Mouse (Mus musculus) embryo, embryonic 10.5 days (tissue): ENCODE data around the gene Dync1h1.
A peak's percentile ranks its signal among the peaks of the same experiment; 100 is the strongest.
"Not testable (repeated sequence)": the region's sequence is repeated elsewhere in the genome, so short reads cannot be mapped to it uniquely, and the experiment has no call there.

Source experiments
- DNase-seq: peaks from one replicate; pipeline ENCODE4 v3.0.0-alpha.2; 2015; ENCODE audit warnings: low spot score

Dync1h1 gene

DNA sequence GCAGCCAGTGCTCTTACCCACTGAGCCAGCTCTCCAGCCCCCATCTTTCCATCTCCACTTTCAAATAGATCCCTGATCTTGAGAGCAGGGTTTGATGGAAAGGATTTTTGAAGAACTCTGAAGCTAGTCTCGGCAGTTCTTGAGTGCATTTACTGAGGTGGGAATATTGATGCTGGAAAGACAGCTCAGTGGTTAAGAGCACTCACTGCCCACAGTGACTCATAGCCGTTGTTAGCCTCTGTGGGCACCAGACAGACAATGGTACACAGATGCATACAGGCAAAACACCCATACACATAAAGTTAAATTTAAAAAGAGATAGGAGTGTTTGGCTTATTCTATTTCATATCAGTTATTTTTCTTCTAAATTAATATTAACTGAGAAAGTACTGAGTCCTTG, 5.4 kb downstream of the Dync1h1 start:
- DNase-seq, result no peak

DNA sequence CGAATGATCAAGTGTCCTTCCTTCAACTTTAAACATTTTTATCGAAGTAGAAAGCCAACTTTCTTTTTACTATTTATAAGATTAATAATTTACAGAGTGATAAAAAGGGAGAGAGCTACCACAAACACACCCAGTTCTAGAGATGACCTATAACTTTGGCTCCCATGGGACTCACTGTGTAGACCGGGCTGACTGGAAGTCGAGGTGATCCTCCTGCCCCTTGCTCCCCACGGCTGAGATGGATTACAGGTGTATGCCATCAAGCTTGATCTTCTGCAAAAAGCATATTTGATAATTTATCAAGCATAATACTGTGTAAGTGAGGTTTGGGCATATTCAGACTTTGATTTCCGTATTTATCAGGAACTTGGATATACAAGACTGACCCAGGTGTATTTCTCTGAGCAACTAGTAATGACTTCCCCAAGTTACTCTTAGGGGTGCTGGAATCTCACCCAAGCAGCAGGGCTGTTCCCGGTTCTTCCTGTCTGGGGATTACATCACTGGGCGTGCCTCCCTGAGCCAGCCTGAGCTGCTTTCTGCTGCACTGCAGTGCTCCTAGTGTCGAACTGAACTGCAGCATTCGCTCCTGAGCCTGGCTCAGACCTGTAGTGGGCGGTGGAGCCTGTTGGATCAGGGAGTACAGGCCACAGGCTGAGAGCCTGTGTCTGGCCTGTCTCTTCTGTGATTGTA, 7.4 kb downstream of the Dync1h1 start:
- DNase-seq, result peak; percentile 14

DNA sequence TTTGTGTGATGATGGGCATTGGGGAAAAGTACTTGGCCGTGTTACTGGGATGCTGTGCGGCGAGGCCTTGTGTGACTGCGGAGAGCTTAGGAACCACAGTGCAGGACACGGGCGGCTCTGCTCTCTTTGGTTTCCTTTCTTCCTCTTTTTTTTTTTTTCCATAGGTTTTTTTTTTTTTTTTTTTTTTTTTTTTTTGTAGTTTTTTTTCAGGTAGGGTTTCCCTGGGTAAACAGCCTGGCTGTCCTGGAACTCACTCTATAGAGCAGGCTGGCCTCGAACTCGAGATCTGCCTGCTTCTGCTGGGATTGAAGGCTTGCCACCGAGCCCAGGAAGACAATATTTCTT, 7.9 kb downstream of the Dync1h1 start:
- DNase-seq, result no peak

DNA sequence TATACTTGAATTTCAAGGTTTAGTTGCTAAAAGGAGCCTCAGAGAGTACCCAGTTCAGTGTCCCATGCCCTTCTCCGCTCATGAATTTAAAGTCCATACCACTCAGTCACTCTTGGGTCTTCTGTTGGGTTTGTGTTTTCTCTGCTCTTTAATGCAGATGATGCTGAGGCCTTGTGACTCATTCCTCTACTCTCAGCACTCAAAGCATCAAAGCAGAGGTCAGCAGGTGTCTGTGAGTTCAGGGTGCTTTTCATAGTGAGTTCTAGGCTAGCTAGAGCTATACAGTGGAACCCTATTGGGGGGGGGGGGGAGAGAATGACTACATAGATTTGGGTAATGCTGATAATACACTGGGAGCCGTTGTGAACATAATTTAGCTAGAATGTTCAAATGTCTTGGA, 9.5 kb downstream of the Dync1h1 start:
- DNase-seq, result no peak

DNA sequence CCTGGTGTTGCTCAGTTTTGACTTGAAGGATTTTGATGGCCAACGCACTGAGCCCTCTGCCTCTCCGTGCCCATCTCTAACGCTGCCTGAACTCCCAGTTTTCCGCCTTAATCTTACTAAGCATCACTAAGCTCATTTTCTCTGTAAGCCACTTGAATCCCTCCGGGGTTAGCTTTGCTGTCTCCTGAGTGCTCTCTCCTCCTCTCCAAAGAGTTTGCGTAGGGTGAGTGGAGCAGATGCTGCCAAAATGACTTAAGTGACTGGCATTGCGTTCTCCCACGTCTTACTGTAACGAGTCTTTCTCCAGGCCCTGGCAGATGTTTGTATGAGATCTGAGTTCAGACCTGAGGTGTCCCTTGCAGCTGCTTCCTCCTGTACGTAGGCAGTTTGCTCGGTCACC, 28.8 kb downstream of the Dync1h1 start:
- DNase-seq, result no peak

DNA sequence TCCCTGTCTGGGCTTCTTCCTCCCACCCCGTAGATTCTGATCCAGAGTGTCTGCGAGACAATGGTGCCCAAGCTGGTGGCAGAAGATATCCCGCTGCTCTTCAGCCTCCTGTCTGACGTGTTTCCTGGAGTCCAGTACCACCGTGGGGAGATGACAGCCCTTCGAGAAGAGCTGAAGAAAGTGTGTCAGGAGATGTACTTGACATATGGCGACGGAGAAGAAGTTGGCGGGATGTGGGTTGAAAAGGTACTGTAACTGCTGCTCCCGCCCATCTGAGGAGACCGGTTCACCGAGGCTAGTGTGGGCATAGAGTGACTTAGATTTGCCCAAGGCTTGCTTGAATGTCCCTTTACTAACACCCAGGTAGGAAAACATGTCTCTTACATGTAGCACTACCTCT, 35.0 kb downstream of the Dync1h1 start:
- DNase-seq, result no peak

DNA sequence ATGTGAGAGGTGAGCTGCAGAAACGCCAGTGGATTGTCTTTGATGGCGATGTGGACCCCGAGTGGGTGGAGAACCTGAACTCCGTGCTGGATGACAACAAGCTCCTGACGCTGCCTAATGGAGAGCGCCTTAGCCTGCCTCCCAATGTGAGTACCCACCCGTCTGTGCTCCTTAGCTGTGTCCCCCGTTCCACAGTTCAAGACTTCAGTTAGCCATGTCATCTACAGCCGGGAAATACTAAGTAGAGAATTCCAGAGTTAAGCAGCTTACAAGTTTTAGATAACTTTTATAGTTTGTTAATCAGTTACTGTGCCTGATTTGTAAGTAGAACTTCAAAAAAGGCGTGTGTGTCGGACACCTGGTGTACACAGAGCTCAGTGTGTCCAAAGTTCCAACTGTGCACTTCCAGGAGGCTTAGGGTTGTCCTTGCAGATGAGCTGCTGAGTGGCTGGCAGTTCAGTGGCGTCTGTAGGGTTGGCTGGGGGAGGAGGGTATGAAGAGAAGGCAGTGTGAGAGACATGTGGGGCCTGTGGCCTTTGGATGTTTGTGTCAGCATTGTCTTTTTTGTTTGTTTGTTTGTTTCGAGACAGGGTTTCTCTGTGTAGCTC, 36.4 kb downstream of the Dync1h1 start:
- no peak for DNase-seq

DNA sequence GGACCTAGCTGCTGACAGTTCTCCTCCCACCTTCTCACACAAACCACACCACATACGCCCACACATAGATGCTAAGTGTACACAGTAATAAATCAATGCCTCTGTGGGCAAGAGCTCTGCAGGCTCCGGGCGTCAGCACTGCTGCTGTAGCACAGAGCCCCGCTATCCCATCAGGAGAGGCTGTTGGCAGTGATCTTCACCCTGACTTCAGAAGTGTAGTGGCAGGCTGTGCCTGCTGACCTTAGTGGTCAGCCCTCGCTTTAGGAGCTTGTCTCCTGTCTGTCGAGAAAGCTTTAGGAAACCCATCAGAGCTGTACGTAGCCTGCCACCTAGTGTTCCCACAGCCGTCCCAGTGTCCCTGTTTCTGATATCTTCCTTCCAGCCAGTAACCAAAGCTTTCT, 49.0 kb downstream of the Dync1h1 start:
- no peak for DNase-seq

DNA sequence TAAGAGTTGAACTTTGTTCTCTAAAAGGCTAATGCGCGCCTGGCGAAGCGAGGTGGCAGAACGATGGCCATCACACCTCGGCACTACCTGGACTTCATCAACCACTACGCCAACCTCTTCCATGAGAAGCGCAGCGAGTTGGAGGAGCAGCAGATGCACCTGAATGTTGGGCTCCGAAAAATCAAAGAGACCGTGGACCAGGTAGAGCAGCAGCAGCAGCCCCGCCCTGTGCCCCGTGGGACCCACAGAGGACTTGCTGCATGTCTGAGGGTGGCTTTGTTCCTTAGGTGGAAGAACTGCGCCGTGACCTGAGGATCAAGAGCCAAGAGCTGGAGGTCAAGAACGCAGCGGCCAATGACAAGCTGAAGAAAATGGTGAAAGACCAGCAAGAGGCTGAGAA, 50.2 kb downstream of the Dync1h1 start:
- DNase-seq, result no peak

DNA sequence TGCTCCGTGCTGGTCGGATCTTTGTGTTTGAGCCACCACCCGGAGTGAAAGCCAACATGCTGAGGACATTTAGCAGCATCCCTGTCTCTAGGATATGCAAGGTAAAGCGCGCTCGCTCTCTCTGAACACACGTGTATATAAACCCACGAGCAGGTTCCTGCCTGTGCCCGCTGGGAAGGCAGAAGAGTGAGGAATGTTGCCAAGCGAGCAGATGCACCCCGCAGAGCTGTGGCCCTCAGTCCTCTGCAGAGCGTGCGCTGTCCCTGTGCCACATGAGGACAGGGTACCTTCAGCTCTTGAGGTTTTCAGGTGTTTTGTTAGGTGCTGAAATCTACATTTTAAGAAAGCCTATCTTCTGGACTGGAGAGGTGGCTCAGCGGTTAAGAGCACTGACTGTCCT, 60.5 kb downstream of the Dync1h1 start:
- no peak for DNase-seq

DNA sequence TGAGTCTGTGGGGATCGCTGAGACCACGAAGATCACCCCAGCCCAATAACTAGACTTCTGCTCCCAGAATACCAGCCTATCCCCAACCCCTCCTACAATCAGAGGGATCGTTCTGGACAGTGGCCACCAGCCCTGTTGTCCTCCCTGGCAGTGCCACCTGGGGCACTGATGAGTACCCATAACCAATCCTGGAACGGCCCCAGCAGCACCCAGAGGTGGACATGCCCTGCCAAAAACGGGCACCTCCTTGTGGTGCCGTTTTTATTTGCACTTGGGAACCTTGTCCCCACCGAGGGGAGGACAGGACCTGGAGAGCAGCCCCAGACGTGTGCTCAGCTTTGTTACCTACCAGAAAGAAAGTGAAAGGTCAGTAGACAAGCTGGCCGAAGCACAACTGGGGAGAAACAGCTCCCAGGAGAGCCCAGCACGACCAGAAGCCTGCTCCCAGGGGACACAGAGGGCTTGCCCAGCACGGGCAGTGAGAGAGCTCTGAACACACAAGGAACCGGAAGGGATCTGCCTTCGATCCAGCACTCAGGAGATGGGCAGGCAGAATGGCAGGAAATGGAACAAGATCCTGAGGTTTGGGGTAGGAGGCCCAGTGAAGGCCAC, 66.3 kb downstream of the Dync1h1 start:
- no peak for DNase-seq

DNA sequence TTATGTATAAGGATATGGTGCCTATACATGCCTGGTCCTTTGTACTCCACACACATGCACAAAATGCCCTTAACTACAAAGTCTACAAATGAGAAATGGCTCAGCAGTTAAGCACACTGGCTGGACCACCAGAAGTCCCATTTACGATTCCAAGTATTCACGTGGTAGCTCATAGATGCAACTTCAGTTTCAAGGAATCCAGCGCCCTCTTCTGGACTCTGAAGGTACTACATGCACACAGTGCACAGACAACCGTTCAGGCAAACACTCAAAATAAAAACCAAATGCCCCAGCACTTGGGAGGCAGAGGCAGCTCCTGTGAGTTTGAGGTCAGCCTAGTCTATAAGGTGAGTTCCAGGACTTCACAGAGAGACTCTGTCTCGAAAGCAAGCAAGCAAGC, 73.0 kb downstream of the Dync1h1 start:
- peak; percentile 48 for DNase-seq

DNA sequence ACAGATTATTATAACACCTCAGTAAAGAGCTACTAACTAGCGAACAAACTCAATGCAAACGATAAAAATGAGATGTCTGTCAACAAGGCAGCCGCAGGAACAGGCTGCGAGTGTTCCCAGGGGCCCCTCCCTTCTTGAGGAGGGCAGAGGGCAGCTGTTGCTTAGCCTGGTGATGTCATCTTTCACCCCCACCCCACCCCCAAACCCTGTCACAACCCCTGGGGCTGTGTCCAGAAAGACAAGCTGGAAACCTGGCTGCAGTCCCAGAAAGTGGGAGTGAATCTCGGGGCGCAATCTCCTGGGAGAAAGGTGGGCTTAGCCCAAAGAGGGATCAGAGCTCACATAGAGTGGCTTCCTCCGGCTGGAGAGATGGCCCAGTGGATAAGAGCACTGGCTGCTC, 79.9 kb downstream of the Dync1h1 start:
- no peak for DNase-seq

DNA sequence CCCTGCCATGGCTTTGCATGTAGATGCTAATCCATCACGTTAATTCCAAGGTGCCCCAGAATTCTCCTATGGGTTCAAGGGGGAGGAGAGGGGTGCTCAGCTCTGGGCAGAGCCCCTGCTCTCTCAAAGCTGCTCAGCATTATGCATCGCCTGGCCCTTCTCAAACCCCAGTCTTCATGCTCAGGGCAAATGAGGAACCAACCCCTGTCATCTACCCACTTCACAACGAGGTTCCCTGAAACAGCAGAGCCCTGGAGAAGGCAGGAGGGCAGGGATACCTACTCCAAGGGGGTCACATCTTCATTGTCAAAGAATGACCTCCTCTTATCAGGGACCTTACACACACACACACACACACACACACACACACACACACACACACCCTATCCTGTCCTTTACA, 80.6 kb downstream of the Dync1h1 start:
- no peak for DNase-seq

DNA sequence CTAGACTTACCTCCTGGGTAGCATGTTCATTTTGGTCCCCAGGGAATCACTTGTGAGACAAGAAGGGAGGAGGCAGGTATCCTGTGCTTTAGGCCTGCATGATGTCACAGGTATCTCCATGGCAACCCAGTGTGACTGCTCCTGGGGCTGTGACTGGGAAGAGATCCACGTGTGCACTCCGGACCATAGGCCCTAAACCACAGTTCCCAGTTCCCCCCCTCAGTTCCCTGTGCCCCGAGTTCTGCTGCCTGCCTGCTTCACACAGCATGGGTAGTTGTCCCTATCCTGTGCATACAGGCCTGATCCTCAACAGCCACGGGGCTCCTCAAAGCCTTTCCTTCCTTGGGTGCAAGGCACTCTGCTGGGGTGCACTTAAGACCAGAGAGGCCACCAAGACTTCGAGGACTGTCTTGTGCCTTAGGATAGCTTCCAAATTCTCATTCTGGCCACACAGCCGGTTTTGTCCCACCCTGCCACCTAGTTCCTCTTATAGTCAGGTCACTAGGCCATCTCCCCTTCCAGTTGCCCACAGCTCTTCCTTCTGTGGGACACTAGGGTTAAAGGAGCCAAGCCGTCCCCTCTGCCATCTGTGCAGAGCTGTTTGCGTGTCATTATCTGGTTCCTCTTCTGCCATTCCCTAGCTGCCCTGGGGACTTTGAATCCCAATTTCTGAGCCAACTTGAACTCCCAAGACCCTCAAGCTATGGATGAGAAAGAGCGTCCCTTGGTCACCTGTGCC, 81.5 kb downstream of the Dync1h1 start, which contains the start of gene 1700001K19Rik:
1700001K19Rik (minus strand) TSS at position 59 of the 739 bp plus-strand sequence.
- DNase-seq, result no peak

DNA sequence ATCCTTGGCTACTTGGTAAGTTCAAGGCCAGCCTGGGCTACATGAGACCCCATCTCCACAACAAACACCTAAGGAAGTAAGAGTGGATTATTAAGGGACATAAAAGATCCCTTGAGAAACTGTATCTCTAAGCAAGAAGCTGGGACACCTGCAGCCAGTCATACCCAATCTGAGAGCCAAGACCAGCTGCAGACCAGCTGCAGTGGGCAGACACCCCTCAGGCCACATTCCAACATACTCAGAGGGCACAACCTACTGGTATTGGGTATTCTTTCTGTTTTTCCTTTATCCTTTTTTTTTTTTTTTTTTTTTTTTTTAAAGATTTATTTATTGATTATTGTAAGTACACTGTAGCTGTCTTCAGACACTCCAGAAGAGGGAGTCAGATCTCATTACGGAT, 82.3 kb downstream of the Dync1h1 start:
- no peak for DNase-seq

DNA sequence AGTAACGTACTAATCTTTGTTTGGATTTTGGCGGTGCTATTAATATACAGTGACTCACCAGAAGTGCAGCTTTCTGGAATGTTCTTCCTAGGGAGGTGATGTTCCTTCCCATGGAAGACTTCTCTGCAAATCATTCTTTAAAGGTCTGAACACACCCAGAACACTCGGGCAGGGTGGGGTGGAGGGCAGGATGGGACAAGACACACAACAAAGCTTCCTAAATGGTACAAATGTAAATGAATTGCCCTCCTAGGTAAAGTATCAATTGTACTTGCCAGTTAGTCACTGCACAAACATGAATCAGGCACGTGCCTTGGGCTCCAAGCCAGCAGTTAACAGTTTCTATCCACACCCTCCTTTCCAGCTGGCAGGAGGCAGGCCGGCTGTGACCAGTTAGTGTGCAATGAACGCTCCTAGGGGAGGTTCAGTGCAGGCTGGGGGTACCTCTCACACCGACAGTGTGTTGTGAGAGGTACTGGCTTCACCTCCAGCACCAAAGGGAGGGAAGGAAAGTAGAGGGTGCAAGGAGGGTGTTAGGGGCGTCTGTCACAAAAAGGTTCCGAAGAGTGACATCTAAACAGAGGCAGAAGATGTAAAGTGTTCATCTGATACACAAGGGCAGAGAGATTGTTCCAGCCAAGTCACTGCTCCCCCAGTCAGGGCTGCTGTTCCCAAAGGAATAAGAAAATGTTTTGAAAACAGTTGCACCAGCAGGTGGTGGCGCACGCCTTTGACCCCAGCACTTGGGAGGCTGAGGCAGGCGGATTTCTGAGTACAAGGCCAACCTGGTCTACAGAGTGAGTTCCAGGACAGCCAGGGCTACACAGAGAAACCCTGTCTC, 86.9 kb downstream of the Dync1h1 start:
- DNase-seq, result no peak

DNA sequence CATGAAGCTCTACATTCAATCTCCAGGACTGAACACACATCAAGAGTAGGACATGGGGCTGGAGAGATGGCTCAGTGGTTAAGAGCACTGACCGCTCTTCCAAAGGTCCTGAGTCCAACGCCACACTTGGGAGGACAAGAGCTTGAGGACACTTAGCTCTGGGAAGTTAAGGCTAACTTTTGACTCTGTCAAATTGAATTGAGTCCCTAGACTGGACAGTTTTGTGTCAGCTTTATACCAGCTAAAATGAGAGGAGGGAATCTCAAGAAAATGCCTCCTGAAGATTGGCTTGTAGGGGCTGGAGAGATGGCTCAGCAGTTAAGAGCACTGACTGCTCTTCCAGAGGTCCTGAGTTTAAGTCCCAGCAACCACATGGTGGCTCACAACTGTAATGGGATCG, 87.7 kb downstream of the Dync1h1 start:
- not testable (repeated sequence) for DNase-seq

DNA sequence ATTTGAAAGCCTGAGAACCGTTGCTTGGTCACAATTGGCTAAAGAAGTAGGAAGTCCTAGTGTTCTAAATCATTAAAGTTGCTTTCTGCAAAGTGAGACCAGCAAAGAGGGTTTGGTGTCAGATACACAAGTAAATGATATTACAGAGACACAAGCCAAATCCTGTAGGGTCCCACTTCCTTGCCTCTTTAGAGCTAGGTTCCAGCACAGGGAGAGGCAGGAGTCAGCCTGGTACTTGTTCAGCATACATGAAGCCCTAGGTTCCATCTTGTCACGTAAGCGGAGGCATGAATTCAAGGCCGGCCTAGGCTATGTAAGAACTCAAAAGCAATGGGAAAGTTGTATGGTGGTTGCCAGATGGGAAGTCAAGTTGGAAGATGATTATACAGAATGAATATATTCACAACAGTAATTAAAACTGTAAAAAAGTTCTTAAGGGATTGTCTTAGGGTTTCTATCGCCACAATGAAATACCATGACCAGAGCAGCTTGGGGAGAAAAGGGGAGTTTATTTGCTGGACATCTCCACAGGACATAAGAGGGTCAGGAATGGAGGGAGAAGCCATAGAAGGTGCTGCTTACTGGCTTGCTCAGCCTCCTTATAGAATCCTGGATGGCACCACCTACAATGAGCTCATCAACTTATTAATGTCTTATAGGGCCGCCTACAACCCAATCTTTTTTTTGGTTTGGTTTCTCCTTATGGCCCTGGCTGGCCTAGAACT, 88.8 kb downstream of the Dync1h1 start:
- no peak for DNase-seq

DNA sequence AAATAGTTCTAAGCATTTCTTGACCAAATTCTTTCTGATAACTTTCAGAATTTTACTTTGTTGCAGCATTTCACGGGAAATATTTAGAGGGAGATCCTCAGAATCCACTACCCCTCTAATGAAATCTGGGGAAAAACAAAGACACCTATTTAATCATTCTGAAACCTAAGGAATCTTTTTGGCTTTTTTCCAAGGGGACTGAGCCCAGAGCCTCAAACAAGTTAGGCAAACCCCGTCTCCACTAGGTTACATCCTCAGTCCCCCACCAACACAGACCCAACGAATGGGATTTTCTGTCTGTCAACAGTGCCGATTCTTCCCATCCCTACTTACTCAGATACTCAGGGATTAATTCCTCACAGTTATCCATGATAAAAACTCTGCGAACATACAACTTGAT, 92.1 kb downstream of the Dync1h1 start:
- not testable (repeated sequence) for DNase-seq

DNA sequence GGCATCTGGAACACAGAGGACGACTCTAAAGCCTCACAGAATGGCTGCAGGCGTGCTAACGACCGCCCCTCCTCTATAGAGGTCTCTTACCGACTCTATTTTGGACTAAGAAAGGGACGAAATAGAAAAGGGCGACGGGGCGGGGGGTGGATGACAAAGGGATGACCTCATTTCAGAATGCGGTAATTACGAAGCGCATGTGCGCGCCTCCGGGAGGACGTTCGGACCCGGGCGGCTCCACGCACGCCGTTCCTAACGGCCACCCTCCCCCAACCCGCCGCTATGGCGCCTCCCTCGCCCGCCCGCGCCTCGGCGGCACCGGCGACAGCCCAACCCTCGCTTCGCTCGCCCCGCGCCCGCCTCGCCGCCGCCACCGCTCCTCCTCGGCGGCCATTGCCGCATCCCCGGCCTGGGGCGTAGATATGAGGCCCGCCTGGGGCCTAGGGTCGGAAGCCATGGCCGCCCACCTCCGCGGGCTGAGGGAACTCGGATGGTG, 94.5 kb downstream of the Dync1h1 start:
- peak; percentile 74 for DNase-seq
